Mouse (Mus musculus): ENCODE measurements around the gene Shroom3.

The Shroom3 gene

GRCm38 (mm10) chr5:92745390-92746253 lies 62.4 kb downstream of the Shroom3 start:
- in situ Hi-C loops (cut with MseI, MboI), result loop anchor here (25.0 kb wide), 2 partner anchors 167 to 217 kb away; no protein-coding TSS in a partner anchor

DNA sequence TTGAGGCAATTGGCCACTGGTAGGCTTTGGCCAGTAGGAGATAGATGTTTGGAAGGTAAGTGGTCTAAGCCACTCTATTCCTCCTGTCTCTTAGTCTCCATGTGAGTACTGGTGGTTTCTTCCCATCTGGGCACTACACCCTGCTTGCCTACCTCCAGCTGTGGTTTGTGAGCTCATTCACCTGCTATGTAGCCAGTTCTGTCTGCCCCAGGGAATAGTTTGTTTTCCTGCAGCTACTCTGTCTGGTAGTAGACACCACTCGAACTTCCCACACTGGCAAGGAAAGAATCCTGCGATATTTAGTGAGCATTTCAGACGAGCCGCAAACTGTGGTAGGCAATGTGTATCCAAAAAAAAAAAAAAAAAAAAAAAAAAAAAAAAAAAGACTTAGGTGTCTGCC lies 68.3 kb downstream of the Shroom3 start:
- in situ Hi-C loops (cut with MseI, MboI), result no loop called here

DNA sequence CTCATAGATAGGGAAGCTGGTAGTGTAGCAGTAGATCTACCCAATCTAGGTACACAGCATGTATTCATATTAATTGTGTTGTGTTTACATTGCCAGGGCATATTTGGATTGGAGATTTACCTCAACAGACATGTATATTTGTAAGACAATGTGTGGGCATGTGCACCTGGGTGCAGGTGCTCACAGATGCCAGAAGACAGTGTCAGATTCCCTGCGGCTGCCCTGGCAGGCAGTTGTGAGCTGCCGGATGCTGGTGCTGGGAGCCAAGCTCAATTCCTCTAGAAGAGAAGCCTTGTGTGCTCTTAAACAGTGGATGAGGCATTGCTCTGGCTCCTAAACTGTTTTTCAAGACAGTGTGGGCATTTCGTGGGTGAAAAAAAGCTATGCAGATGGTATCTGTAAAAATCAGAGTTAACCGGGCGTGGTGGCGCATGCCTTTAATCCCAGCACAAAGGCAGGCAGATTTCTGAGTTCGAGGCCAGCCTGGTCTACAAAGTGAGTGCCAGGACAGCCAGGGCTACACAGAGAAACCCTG lies 72.1 kb downstream of the Shroom3 start:
- in situ Hi-C loops (cut with MseI, MboI), result no loop called here

- in situ Hi-C loops (cut with MseI, MboI), result no loop called here
Observed at GRCm38 (mm10) chr5:92759156-92759745, 76.0 kb downstream of the Shroom3 start.

- in situ Hi-C loops (cut with MseI, MboI), result no loop called here
Observed at GRCm38 (mm10) chr5:92760542-92760941, 77.3 kb downstream of the Shroom3 start.

- in situ Hi-C loops (cut with MseI, MboI), result no loop called here
Observed at GRCm38 (mm10) chr5:92761615-92762353, 78.5 kb downstream of the Shroom3 start.

DNA sequence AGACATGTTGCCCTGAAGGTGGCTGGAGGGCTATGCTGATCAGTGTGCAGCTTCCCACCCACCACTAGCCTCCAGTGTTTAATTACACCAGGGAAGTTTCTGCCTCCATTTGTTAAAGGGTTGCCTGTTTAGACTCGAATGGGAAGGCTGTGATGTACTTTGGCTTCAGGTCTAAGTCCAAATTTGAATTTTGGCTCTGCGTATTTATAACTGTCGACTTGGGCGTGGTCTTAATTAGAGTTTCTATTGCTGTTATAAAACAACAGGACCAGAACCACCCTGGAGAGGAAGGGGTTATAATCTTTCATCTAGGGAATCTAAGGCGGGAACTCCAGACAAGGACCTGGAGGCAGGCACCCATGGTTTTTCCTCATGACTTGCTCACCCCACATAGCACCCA lies 79.2 kb downstream of the Shroom3 start:
- in situ Hi-C loops (cut with MseI, MboI), result no loop called here

DNA sequence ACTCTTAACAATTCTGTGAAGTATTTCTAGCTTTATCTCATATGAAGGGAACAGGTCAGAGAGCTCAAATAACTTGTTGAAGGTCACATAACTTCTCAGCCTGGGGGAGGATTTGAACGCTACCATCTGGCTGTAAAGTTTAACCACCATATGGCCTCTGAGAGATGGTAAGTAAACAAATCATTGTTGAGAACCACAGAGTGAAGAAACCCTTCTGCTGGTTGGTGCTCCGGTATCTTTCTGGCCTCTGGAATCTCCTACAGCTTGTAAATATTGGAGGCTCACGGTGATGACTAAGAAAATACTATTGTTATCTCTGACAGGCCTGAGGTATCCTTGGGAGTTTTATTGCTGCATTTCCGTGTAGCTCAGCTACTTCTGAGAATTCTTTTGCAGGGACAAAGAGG lies 80.3 kb downstream of the Shroom3 start:
- in situ Hi-C loops (cut with MseI, MboI), result no loop called here

DNA sequence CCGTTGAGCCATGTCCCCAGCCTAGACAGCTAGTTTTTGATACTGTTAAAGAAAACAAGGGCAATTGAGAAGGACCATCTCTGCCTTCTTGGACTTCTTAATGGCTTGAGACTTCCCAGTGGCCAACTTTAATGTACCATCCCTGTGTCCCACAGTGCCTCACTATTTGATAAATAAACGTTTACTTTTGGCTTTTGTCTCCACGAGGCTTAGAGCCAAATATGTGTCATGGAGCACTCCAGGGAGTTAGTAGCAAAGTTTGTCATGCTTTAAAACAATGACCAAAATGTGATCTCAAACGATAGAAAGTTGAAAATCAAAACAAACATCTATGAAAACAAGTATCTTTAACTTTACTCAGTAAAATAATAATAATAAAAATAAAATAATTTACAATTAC lies 83.1 kb downstream of the Shroom3 start:
- in situ Hi-C loops (cut with MseI, MboI), result no loop called here

DNA sequence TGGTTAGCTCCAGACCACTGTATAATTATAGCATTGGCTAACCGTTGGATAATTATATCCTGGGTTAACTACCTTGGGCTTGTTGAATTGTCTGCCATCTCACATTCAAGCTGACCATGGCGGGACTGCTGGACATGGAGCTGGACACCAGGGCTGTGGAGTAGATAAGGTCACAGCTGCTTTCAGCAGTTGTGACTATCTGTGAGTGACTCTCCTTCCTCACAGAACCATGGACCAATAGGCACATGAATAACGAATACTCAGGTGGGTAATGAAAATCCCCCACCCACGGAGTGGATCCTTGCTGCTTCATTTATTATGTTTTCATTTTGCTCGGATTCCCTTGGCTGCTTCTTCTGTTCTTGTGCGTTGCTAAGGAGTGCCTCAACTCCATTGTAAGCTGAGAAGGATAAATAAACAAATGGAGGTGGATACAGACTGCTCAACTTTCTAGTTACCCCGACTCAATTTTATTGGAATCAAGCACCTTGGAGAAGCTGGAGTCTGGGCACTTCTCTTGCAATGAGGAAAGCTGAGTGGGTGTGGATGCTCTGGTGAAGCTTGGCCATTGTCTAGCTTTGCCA lies 84.1 kb downstream of the Shroom3 start:
- in situ Hi-C loops (cut with MseI, MboI), result no loop called here

- in situ Hi-C loops (cut with MseI, MboI), result no loop called here
Observed at GRCm38 (mm10) chr5:92767857-92768291, 84.6 kb downstream of the Shroom3 start.

- in situ Hi-C loops (cut with MseI, MboI), result no loop called here
Observed at GRCm38 (mm10) chr5:92773821-92774220, 90.6 kb downstream of the Shroom3 start.

DNA sequence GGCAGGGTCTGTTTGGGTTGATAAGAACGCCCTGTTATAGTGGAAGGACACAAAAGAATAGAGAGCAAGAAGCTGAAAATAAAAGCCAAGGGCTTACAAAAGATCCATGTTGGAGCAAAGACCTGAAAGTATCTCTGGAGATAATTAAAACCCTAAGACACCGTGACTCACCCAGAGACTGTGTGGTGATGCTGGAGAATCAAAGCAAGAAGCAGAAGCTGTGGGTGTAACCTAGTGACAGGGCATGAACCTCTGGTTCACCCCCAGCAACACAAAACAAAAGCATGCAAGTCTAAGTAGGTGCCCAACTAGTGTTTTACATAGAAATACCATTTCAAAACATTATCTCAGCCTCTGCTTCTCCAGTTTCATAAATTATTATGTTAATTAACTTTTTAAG lies 91.2 kb downstream of the Shroom3 start:
- in situ Hi-C loops (cut with MseI, MboI), result no loop called here

- in situ Hi-C loops (cut with MseI, MboI), result no loop called here
Observed at GRCm38 (mm10) chr5:92774893-92775292, 91.7 kb downstream of the Shroom3 start.

GRCm38 (mm10) chr5:92778395-92778794 lies 95.2 kb downstream of the Shroom3 start:
- in situ Hi-C loops (cut with MseI, MboI), result no loop called here

DNA sequence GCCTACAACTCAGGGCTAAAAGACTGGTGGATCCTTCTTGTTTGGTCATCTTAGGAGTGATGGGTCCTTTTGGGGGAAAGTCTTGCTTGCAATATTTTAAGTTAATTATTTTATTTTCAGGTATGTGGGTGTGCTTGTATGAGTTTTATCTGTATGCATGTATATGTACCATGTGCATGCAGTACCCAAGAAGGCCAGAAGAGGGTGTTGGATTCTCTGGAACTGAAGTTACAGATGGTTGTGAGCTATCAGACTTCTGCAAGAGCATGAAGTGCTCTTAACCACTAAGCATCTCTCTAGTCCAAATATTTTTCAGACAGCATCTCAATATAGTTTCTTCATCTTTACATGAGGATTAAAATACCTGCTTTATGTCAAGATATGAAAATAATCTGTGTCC lies 97.8 kb downstream of the Shroom3 start:
- in situ Hi-C loops (cut with MseI, MboI), result no loop called here

GRCm38 (mm10) chr5:92784037-92784860 lies 101.0 kb downstream of the Shroom3 start:
- in situ Hi-C loops (cut with MseI, MboI), result no loop called here

- in situ Hi-C loops (cut with MseI, MboI), result no loop called here
Observed at GRCm38 (mm10) chr5:92785870-92786436, 102.7 kb downstream of the Shroom3 start.

DNA sequence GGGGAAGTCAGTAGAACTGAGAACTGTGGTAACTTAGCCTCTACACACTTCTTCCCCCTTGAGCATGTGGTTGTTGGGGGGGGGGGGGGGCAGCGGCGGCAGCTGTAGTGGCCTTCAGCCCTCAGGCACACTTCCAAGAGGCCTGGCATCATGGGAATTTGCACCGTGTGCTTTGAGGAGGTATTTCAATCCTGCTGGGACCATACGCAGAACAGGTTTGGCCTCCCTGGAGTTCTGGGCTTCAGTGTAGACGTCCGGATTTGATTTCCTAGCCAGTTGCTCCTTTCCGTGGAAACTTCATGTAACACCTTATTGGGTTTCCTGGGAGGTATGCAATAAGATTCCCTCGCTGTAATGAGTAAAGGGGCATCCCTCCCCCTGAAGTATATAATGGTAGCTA lies 105.8 kb downstream of the Shroom3 start:
- in situ Hi-C loops (cut with MseI, MboI), result no loop called here
